Mouse (Mus musculus) pancreas, adult 10 weeks (tissue): Measurements from ENCODE around the gene Ppp2r5d. TPM values are rescaled to one million over a fixed set of nuclear protein-coding genes. Genes with fewer than 3 reads are reported as not detected.

Source experiments
- polyA plus RNA-seq: library from polyadenylated mRNA; stranded (reverse); fragments of 350-450 nt; fragmentation: Illumina TruSeq; extraction: RNeasy Lipid Tissue Mini Kit (QIAGEN cat#74804); gene quantifications from one replicate; pipeline ENCODE4 v1.2.3, GENCODE M21; 2015; ENCODE audit warnings: low read depth, low replicate concordance; ENCODE audit not compliant: insufficient read depth

The Ppp2r5d gene
- 12.1 TPM for polyA plus RNA-seq

DNA sequence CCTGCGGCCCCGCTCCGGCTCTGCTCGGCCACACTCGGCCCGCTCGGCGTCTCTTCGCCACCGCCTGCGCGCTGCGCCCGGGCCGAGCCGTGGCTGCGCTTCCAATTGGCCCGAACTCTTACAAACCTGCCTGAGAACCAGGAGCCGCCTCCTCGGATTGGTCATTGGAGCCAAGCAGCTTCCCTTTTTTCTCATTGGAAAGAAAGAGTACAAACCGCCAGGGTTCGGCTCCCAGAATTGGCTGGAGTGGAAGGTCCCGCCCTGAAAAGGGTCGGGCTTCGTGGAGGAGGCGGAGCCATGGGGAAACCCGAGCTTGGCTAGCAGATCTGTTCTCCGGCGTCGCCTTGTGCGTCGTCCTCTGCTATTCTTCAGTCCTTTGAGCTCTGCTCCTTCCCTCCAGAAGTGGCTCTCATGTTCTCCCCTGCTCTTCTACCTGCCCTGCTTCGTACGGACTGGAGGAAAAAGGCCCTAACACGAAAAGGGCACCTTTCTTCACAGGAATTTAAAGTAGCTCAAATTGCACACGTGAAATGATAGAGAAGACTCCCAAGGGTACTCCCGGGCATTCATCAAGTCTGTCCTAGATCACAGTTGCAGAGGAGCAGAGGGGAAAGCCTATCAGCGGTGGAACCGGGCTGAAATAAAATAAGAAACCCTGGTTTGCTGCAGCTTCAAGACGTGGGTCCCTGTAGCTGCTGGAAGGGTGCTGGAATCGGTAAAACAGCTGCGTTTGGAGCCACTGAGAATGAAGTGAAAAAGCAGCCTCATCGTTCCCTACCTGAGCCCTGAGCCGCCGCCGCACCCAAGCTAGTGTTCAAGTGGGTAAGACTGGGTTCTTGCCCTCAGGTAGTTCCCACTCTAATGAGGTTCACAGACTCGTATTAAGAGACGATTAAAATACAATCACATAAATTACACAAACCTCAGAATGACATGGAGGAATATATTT, at the start of gene Ppp2r5d:
Gene Ppp2r5d (minus strand): TSS at position 225 of the 949 bp plus-strand sequence.

DNA sequence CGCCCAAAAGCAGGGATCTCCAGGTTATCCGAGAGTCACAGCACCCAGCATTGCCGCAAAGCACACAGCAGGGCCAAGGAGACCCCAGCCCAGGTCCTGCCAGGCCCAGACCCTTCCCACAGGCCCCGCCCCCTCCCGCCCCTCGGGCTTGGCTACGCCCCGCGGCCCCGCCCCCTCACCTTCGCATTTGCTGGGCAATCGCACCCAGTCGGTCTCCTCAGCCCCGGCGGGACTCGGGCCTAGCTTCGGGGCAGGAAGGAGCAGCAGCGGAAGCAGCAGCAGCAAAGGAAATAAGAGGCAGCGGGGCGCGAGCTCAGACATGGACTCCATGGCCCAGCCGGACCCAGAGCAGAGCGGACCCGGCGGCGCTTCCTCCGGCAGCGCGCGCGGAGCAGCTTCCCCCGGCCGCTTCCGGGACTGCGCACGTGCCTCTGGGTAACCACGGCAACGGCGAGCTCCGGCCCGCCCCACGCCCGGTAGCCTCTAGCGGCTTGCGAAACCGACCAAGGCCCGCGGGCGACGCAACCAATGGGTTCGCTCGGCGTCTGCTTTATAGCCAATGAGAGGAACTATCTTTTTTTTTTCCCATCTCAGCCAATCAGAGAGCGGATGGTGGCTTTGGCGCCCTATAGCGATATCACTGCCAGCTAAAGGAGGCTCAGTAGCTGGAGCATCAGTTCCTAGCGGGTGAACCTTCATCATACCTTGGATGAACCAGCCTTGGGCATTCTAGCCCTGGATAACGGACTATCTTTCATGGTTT, 47.1 kb upstream of the Ppp2r5d start, which contains the start of gene Cnpy3:
Gene Cnpy3 (minus strand): TSS at position 421 of the 763 bp plus-strand sequence.

DNA sequence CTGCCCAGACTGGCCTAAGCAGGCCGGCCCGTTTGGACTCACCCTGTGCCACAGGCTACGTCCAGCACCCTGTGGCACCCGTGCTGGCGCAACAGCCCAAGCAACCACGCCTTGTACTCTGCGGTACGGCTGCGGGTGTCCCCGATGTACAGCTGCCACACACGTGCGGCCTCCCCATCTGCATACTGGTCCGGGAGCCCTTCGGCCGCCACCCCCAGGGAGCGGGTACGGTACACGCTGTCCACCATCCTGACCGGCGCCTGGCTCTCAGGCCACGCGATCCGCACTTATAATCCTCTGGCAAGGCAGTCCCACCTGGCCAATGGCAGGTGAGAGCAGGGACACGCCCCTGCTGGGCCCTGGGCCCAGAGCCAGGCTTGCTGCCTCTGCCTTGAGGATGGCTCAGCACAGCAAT, 24.0 kb upstream of the Ppp2r5d start, which contains the start of gene Gnmt:
Gene Gnmt (minus strand): TSS at position 265 of the 415 bp plus-strand sequence.

DNA sequence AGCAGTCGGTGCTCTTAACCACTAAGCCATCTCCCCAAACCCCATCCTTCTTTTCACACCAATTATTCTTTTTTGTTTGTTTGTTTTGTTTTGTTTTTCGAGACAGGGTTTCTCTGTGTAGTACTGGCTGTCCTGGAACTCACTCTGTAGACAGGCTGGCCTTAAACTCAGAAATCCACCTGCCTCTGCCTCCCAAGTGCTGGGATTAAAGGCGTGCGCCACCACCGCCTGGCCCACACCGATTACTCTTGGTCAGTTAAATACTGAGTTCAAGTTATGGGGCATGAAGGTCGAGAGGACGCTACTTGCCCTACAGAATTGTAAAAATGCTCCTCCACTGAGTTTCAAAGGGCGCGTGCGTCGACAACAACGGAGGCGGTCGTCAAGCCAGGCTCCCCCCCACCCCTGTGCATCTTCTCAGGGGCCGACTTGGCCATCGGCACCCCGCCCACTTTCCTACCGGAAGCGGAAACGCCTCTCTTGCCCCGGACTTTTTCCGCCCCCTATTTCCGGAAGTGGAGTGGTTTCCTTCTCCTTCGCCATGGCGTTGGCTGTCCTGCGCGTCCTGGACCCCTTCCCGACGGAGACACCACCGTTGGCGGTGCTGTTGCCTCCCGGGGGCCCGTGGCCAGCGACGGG, 6.2 kb upstream of the Ppp2r5d start, which contains the start of gene Pex6:
Gene Pex6 (plus strand): TSS at position 505 of the 639 bp plus-strand sequence.

DNA sequence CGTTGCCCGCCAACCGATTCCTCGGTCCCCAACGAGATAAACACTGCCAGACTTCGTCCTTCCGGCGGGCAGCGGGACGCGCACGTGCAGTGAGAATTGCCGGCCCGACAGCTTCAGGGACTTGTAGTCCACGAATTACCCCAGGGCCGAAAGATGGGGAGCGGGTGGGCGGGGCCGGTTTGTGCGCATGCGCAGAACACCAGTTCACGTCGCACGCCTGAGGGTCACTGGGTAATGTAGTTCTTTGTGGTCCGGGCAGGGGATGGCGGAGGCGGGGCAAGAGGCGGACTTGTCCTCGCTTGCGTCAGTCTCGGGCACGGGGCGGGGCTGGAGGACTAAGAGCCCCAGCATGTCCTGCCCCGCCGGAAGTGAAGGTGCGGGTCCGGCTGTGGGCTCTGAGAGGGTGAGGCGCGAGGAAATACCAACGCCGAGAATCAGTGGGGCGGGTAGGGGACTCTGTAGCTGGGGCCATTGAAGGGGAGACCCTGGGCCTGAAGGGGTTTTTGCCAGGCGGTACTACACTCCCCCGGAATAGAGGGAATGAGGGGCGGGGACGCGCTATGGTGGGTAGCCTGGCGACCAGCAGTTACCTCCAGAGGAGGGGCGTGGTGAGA, 24.0 kb downstream of the Ppp2r5d start, which contains the start of gene Klhdc3:
Gene Klhdc3 (minus strand): TSS at position 155 of the 614 bp plus-strand sequence.

DNA sequence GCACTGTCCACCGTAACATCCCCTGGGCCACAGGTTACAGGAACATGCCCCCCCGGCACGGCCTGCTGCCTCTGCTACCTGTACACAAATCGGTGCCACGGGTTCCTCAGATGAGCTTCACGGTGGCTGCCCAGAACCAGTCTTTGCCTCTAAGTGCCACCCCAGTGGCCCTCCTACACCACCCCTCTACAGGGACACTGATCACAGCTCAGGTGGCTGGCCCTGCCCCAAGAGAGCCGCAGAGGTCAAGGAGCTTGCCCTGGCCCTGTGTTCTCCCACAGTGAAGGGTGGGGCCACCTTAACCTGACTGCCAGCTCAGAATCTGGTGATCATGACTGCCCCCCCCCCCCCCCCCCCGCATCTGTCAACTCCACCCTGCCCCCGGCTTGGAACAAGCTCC, 26.5 kb downstream of the Ppp2r5d start, which contains the start of gene Mea1:
Gene Mea1 (plus strand): TSS at position 378 of the 400 bp plus-strand sequence.

DNA sequence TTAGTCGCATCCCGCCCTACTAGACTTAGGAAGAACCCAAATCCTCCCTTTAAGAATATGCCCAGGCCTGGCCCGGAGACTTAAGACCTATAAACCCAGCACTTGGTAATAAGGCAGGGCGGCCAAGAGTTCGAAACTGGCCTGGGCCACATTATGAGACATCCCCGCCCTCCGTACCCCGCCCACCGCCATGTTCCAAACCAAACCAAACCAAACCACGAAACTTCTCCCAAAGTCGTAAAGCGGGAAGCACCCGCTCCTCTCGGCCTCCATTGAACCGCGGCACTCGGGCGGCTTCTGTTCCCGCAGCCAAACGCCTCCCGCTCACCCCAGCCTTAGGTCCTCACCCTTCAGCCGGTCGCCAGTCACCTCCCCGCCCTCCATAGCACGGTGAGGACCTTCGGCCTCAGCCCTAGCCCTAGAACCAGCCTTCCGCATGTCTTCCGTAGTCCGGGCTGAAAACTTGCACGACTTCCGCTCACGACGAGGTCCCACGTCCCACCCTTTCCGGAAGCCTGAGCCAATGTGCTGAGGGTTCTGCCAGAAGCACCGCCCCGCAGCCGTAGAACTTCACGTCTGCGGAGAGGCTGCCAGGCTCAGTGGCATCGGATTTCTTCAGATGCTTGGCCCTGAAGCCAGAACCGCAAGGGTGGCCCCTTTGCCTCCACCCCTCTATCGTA, 30.9 kb downstream of the Ppp2r5d start, which contains the start of gene Rrp36:
Gene Rrp36 (minus strand): TSS at position 503 of the 680 bp plus-strand sequence.

DNA sequence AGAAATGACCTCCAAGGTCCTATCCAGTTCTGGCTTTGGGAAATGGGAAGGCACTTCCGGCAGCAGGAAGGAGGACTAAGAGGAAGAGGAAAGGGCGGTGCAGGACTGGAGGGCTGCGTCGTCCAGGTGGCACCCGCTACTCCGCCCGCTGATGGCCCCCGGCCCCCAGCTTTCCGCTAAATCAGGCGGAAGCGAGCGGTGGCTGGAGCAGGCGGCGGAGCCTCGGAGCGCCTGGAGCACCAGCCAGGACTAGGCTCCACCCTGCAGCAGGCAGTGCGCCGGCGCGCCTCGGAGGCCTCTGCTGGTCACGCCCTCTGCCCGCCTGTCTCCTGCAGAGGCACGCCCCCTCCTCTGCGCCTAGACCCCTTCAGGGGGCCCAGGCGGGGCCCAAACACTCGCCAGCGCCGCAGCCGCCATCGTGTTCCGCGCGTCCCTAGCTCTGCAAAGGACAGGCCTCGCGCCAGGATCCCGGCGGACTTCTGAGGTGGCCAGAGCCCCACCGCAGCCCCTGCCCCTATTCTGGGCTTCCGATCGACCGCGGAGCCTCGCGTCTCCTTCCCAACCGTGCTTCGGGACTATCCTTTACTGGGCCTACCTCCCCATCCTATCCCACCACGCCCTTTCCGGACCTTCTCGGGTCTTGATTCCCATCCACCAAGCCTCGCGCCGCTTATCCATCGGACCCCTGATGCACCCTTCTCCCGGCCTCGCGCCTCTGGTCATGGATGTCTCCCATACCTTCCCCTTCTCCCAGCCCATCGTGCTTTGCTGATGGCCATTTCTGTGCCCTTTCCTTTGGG, 54.5 kb downstream of the Ppp2r5d start, which contains the start of gene Cul7:
Gene Cul7 (plus strand): TSS at position 106 of the 800 bp plus-strand sequence.

DNA sequence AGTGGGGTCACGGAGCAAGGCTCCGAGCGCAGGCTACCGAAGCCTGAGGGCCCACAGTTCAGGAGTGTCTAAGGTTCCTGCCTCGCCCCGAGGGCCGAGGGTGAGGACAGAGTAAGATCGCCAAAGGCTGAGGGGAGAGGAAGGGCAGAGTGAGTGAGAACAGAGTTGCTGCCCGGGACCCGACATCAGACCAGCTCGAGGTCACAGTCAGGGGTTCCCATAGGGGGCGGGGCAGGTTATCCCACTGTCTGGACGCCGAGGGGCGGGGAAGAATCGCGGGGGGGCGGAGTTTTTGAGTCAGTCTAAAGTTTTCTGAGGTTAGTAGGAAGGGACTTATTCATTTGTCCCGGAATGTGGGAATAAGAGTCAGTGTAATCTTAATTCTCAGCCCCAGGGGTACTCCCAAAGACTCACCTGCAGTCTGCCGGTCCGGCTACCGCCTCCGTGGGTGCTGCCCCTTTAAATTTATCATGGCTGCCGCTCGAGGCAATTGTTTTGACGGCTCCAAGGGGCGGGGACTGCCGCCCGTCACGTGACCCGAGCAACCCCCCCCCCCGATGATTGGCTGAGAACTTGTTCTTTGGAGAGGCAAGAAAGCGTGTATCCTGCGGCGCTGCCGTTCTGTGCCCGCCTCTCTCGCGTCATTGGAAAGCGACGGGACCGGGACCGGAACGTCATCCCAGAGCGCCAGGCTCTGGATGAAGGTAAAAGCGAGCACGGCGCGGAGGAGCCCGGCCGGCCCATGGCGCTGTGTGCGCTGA, 59.2 kb downstream of the Ppp2r5d start, which contains the start of the genes Klc4 and Mrpl2:
Gene Klc4 (minus strand): TSS at position 462 of the 761 bp plus-strand sequence.
Gene Mrpl2 (plus strand): TSS at position 669 of the 761 bp plus-strand sequence.

Other genes with a start within 250 kb of the Ppp2r5d start
- not detected for gene Ttbk1, start 217.4 kb downstream of the Ppp2r5d start, polyA plus RNA-seq
- gene Dnph1, start 208.4 kb downstream of the Ppp2r5d start, polyA plus RNA-seq = 1.7 TPM
- gene Cul9, start 158.7 kb downstream of the Ppp2r5d start, polyA plus RNA-seq = 5.5 TPM
- gene Srf, start 148.9 kb downstream of the Ppp2r5d start, polyA plus RNA-seq = 9.9 TPM
- 5.2 TPM for gene Ptk7, start 75.6 kb downstream of the Ppp2r5d start, polyA plus RNA-seq
- 6.9 TPM for gene Klc4, start 59.1 kb downstream of the Ppp2r5d start, polyA plus RNA-seq
- gene Mrpl2, start 58.9 kb downstream of the Ppp2r5d start, polyA plus RNA-seq = 28.6 TPM
- gene Cul7, start 54.8 kb downstream of the Ppp2r5d start, polyA plus RNA-seq = 12.1 TPM
- gene Rrp36, start 30.8 kb downstream of the Ppp2r5d start, polyA plus RNA-seq = 5.5 TPM
- gene Mea1, start 26.3 kb downstream of the Ppp2r5d start, polyA plus RNA-seq = 20.0 TPM
- gene Klhdc3, start 24.2 kb downstream of the Ppp2r5d start, polyA plus RNA-seq = 14.0 TPM
- gene Pex6, start 6.4 kb upstream of the Ppp2r5d start, polyA plus RNA-seq = 13.1 TPM
- 55.2 TPM for gene Gnmt, start 24.1 kb upstream of the Ppp2r5d start, polyA plus RNA-seq
- gene Cnpy3, start 47.1 kb upstream of the Ppp2r5d start, polyA plus RNA-seq = 16.6 TPM
- not detected for gene Ptcra, start 58.6 kb upstream of the Ppp2r5d start, polyA plus RNA-seq
- gene 2310039H08Rik, start 67.5 kb upstream of the Ppp2r5d start, polyA plus RNA-seq = 17.3 TPM
- 13.0 TPM for gene Rpl7l1, start 77.6 kb upstream of the Ppp2r5d start, polyA plus RNA-seq
- 4.3 TPM for gene Bicral, start 153.4 kb upstream of the Ppp2r5d start, polyA plus RNA-seq
- gene Tbcc, start 185.6 kb upstream of the Ppp2r5d start, polyA plus RNA-seq = 5.2 TPM
- not detected for gene Prph2, start 205.3 kb upstream of the Ppp2r5d start, polyA plus RNA-seq